Mouse (Mus musculus): ENCODE measurements around the gene Fabp2. TPM values are rescaled to one million over a fixed set of nuclear protein-coding genes. Genes with fewer than 3 reads are reported as not detected.
"Not testable (repeated sequence)": the region's sequence is repeated elsewhere in the genome, so short reads cannot be mapped to it uniquely, and the experiment has no call there.

Fabp2 gene
- total and polyA plus RNA-seq, 3 experiments, result not detected

DNA sequence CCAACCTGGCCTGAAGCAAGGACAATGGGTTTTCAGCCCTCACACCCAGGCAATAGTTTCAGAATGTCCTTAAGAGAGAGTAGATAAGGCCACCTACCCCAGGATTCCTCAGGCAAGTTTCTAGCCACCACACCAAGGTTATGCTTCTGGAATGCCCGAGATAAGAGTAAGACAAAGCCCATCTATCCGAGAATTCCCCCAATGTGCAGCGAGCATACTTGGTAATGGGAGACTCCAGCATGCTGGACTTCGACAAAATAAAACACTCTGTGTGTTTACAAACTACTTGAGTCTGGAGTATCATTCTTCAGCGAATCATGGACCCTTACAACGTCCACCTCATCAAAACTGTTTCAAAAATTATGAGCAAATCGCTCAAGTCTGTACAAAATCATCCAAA, 28.3 kb downstream of the Fabp2 start:
- Histone ChIP-seq H3K9ac (ENCODE audit: low read depth, low read length) (no peak overlapping the region), H3K4me1 (ENCODE audit: control insufficient read depth, insufficient read depth, low read length) (peaks cover 2% of the 10 kb centered on the region), H3K27ac (no peak overlapping the region), H3K36me3 (ENCODE audit: control insufficient read depth, insufficient read depth, low read length) (0 out of 2 replicates have a peak, but pooled peaks cover 2% of the 10 kb centered on the region), H3K27me3 (ENCODE audit: control insufficient read depth, insufficient read depth, low read length) (no peaks in the 10 kb centered on the region), H3K4me3 (no peak overlapping the region), H3K79me2 (replicated peaks; ENCODE audit: control insufficient read depth, insufficient read depth, low read length) (no peaks in the 10 kb centered on the region)
- WGBS, result 62% methylated on average over 7 of the region's 7 CpGs
- no peak for TF ChIP-seq EP300 (IDR thresholded peaks at IDR 0.05; ENCODE audit: insufficient read depth, low read depth, low read length)
- TF ChIP-seq POLR2A (IDR thresholded peaks at IDR 0.05; ENCODE audit: insufficient read depth, low read depth, low read length), result no peak
- no peak for TF ChIP-seq CTCF (IDR thresholded peaks at IDR 0.05)
- intact Hi-C loops (cut with DNase I), result loop anchor here (10.0 kb wide), 2 partner anchors 582 to 1628 kb away; partner anchors contain the start of gene Alg14
- no peak for DNase-seq

DNA sequence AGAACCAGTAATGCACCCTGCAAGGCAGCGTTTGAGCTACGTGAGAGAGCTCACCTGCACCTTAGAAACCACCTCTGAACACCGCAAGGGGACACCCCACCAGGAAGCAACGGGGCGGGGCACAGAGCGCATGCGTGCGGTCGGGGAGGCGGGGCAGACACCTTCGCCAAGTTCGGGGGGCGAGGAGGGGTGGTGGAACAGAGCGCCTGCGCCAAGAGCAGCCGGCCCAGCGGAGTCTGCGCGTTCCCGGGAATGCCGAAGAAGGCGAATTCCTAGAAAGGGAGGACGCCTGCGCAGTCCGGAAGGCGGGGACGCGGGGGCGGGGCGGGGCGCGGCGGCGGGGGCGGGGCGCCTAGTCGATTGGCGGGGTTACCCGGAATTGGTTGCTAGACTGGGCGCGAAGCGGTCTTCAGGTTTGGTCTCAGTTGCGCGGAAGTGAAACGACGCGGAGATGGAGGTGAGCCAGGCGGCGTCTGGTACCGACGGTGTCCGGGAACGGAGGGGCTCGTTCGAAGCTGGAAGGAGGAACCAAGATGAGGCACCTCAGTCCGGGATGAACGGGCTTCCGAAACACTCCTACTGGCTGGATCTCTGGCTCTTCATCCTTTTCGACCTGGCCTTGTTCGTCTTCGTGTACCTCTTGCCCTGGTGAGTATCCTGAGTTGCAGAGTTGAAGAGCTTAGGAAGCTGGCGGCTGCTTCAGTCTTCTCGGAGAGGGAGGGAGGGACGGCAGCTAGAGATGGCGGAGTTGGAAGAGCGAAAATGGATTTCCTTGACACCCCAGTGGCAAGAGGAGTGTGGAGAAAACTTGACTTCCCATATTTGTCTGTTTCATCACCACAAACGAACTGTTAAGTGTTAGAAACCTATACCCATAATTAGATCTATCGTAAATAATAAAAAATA, 29.4 kb downstream of the Fabp2 start, which contains the start of gene 1810037I17Rik:
TSS of gene 1810037I17Rik (plus strand) at position 195 of the 906 bp plus-strand sequence.
- Histone ChIP-seq H3K27me3 (ENCODE audit: control insufficient read depth, insufficient read depth, low read length) (no peaks in the 10 kb centered on the region), H3K4me3 (peak within 1 kb of the TSS; percentile 71), H3K4me1 (ENCODE audit: control insufficient read depth, insufficient read depth, low read length) (peaks cover 2% of the 10 kb centered on the region), H3K27ac (peak within 1 kb of the TSS; percentile 87), H3K9ac (ENCODE audit: low read depth, low read length) (peak within 1 kb of the TSS; percentile 87), H3K36me3 (ENCODE audit: control insufficient read depth, insufficient read depth, low read length) (0 out of 2 replicates have a peak, but pooled peaks cover 2% of the 10 kb centered on the region), H3K79me2 (replicated peaks; ENCODE audit: control insufficient read depth, insufficient read depth, low read length) (no peaks in the 10 kb centered on the region)
- under 1% methylated on average over 67 of the region's 68 CpGs for WGBS
- TF ChIP-seq CTCF (IDR thresholded peaks at IDR 0.05) (peak; percentile 51), POLR2A (IDR thresholded peaks at IDR 0.05; ENCODE audit: insufficient read depth, low read depth, low read length) (peak; percentile 83), EP300 (IDR thresholded peaks at IDR 0.05; ENCODE audit: insufficient read depth, low read depth, low read length) (0 out of 2 replicates have a peak, but pooled peaks have one; percentile 23)
- intact Hi-C loops (cut with DNase I), result loop anchor here (1.0 to 10.0 kb wide), 3 partner anchors 60 to 1629 kb away; partner anchors contain the start of genes Alg14 and Usp53
- DNase-seq, result peak; percentile 96 to 97

DNA sequence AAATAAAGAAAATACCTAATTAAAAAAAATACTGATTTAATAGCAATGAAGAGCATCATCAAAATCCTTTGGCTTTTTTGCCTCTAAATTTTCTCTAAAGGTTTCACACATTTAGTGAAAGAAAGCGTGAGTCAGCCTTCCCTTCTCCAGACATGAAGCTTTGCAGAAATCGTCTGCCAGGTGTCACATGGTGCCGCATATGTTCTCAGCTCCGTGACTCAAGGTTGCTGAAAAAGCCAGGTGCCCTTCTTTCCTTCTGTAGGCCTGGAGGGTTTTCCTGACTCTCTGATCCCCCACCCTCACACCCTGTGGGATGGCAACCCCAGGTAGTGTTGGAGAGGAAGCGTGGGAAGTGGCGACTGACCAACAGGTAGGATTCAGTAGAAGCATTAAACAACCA, 34.9 kb downstream of the Fabp2 start:
- TF ChIP-seq POLR2A (IDR thresholded peaks at IDR 0.05; ENCODE audit: insufficient read depth, low read depth, low read length), result no peak
- no peak for TF ChIP-seq EP300 (IDR thresholded peaks at IDR 0.05; ENCODE audit: insufficient read depth, low read depth, low read length)
- TF ChIP-seq CTCF (IDR thresholded peaks at IDR 0.05), result no peak
- 90% methylated on average over 6 of the region's 6 CpGs for WGBS
- peaks cover 3% of the 10 kb centered on the region for H3K4me1 ChIP-seq (ENCODE audit: control insufficient read depth, insufficient read depth, low read length)
- H3K9ac ChIP-seq (ENCODE audit: low read depth, low read length), result no peak overlapping the region
- H3K36me3 ChIP-seq (ENCODE audit: control insufficient read depth, insufficient read depth, low read length), result peaks cover 9% of the 10 kb centered on the region; the same call in 1 of the 2 replicates
- no peak for DNase-seq
- no peak overlapping the region for H3K27ac ChIP-seq
- intact Hi-C loops (cut with DNase I), result loop anchor here (10.0 kb wide), 3 partner anchors 425 to 1635 kb away; partner anchors contain the start of gene Alg14
- no peak overlapping the region for H3K4me3 ChIP-seq
- no peaks in the 10 kb centered on the region for H3K27me3 ChIP-seq (ENCODE audit: control insufficient read depth, insufficient read depth, low read length)
- no peaks in the 10 kb centered on the region for H3K79me2 ChIP-seq (replicated peaks; ENCODE audit: control insufficient read depth, insufficient read depth, low read length)

DNA sequence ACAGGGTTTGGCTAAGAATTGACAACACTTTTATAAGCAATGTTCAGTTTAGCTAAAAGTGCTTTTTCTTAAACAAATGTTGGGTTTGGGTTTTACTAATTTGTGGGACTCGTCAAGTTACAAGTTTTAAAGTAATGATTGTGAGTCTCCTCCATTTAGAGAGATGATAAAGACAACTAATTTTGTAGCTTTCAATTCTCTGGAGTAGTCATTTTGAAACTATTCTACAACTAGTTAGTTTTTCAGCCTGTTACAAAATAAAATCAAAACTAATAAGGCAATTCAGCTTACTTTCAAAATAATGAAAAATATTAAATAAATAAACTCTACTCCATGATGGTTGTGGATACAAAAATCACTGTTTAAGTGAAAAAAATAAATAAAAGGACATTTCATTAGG, 37.6 kb downstream of the Fabp2 start:
- 94% methylated on average over 1 of the region's 1 CpGs for WGBS
- intact Hi-C loops (cut with DNase I), result loop anchor here (10.0 kb wide), 1 partner anchor 422 kb away; no protein-coding TSS in a partner anchor
- no peak for TF ChIP-seq POLR2A (IDR thresholded peaks at IDR 0.05; ENCODE audit: insufficient read depth, low read depth, low read length)
- no peak for TF ChIP-seq EP300 (IDR thresholded peaks at IDR 0.05; ENCODE audit: insufficient read depth, low read depth, low read length)
- TF ChIP-seq CTCF (IDR thresholded peaks at IDR 0.05), result no peak

DNA sequence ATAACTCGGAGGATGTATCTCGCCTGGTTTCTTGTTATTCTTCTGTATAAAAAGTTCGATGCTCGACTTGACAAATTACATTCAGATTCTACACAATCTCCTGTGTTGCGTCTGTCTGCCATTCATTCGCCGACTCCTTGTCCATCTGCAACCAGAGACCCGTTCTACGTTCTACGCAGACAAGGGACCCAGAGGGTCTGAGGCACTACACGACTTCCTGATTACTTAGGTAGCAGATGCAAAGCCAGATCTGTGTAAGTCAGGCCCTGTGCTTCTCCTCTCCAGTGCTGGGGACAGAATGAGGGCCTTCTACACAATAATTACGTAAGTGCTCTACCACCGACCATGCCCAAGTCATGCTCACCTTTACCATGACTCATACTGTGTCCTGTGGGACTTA, 42.3 kb downstream of the Fabp2 start:
- not testable (repeated sequence) for H3K4me3 ChIP-seq; DNase-seq; H3K4me1 ChIP-seq (ENCODE audit: control insufficient read depth, insufficient read depth, low read length); H3K9ac ChIP-seq (ENCODE audit: low read depth, low read length); H3K27ac ChIP-seq; H3K79me2 ChIP-seq (replicated peaks; ENCODE audit: control insufficient read depth, insufficient read depth, low read length); H3K36me3 ChIP-seq (ENCODE audit: control insufficient read depth, insufficient read depth, low read length); H3K27me3 ChIP-seq (ENCODE audit: control insufficient read depth, insufficient read depth, low read length)
- WGBS, result 87% methylated on average over 13 of the region's 13 CpGs
- intact Hi-C loops (cut with DNase I), result loop anchor here (10.0 kb wide), 1 partner anchor 418 kb away; no protein-coding TSS in a partner anchor

More for the DNA sequence above, 37.6 kb downstream of the Fabp2 start:
- Histone ChIP-seq H3K4me3 (no peak overlapping the region), H3K27ac (no peak overlapping the region), H3K79me2 (replicated peaks; ENCODE audit: control insufficient read depth, insufficient read depth, low read length) (no peaks in the 10 kb centered on the region), H3K36me3 (ENCODE audit: control insufficient read depth, insufficient read depth, low read length) (peaks cover 7% of the 10 kb centered on the region; the same call in 1 of the 2 replicates), H3K27me3 (ENCODE audit: control insufficient read depth, insufficient read depth, low read length) (no peaks in the 10 kb centered on the region), H3K4me1 (ENCODE audit: control insufficient read depth, insufficient read depth, low read length) (peaks cover 1% of the 10 kb centered on the region), H3K9ac (ENCODE audit: low read depth, low read length) (no peak overlapping the region)
- DNase-seq, result no peak
